Mouse (Mus musculus) layer of hippocampus, postnatal 36 days (tissue): ENCODE data around the gene Maco1. TPM values are rescaled to one million over a fixed set of nuclear protein-coding genes. Genes with fewer than 3 reads are reported as not detected.
A peak's percentile ranks its signal among the peaks of the same experiment; 100 is the strongest.
"Not testable (repeated sequence)": the region's sequence is repeated elsewhere in the genome, so short reads cannot be mapped to it uniquely, and the experiment has no call there.

ENCODE experiments used
- DNase-seq, 2 experiments: peaks; one replicate each; pipeline ENCODE4 v3.0.0; 2022
- total RNA-seq, 2 experiments: library from RNA; stranded (reverse); gene quantifications; 2 replicates each; pipeline ENCODE4 v1.2.3; 2021

Gene Maco1
- total RNA-seq, 2 experiments from 2014 or later = 43.2 to 44.8 TPM

DNA sequence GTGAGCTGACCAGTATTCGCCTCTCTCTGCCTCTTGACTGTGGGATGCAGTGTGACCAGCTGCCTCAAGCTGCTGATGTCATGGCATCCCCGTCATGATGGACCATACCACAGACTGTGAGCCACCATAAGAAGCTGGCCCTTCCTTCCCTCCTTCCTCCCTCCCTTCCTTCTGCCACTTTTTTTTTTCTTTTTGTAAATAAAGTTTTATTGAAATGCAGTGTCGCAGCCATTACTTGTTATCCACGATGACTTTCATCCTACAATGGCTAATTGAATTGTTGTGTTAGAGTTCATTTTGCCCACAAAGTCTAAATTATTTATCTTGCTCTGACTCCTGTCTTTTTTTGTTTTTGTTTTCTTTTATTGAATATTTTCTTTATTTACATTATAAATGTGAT lies 5.3 kb upstream of the Maco1 start:
- DNase-seq = no peak

DNA sequence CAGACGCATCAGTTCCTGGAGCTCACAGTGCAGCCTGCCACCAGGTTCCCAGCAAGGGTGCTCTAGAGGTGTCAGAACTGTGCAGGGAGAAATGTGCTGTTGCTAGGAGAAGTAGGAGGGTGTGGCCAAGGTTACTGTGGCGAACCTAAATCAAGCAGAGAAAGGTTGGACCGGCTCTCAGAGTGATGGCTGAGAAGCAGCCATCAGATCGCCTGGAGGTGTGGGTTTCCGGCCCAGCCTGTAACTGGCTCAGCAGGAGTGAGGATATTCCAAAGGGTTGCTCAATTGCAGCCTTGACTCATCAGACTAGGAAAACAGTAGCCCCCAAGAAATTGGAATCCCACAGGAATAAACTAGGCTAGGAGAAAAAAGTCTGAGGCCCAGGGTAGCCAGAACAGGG lies 3.4 kb upstream of the Maco1 start:
- DNase-seq = no peak

DNA sequence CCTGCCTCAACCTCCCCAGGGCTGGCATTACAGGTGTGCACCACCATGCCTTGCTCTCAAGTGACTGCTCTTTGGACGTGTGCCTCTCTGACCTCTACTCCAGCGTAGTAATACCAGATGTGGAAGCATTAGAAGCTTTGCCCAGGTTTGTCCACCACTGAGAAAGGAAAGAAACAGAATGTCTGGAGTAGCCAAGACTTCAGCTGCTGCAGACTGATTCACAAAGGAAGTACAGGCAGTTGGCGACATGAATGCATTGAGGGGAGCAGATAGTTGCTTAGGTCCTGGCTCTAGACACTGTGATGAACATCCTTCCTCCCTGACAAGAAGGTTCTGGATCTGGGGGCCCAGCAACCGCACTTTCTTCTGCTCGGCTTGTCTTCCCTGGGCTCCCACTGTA lies 2.9 kb upstream of the Maco1 start:
- DNase-seq = no peak

DNA sequence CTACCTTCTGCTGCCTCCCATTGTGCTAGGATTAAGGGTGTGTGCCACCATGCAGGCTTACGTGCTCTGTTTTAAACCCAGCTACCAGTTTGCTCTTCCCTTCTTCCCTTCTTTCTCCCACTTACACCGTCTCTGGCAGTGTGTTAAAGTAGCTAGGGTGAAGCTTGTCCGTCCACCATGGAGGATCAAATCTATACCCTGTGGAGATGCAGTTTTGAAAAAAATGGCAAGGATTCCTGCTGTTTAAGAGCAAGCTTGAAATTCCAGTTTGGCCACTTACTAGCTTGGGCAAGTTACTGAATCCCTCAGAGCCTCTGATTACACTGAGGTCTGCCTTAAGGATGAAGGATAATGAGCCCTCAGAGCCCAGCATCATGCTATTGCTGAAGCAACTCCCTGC lies 2.2 kb upstream of the Maco1 start:
- DNase-seq = no peak

DNA sequence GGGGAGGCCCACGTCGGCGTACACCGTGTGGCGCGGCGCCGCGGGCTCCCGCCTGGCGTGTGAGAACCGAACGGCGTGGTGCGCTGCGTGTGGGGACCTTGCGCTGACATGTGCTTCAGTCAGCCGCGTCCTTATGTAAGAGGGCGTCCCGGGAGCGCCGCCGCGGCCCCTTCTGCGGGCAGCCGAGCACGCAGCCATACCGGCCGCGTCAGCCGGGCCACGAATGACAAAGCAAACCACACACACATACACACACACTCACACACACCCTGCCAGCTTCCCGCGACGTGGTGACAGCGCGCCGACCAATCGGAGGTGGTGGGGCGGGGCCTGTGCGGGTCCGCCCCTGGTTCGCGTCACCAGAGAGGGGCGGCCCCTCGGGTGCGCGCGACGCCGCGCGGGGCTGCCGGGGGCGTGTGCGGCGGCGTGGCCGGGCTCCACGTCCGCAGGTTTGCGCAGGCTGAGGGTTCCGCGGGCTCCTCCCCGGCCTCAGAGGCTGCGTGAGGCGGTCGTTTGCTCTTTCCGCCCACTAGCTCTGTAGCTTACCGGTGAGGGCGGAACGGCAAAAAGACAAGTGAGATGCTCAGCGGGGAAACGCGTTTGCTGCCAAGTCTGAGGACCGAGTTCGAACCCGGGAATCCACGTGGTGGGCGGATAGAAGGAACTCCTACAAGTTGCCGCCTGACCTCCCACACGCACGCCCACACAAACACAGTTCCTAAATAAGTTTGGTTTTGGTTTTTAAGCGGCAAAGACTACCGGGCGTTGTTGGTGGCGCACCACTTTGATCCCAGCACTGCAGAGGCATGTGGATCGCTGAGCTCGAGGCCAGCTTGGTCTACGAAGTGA lies 716 bp upstream of the Maco1 start:
- DNase-seq = peak; percentile 95

DNA sequence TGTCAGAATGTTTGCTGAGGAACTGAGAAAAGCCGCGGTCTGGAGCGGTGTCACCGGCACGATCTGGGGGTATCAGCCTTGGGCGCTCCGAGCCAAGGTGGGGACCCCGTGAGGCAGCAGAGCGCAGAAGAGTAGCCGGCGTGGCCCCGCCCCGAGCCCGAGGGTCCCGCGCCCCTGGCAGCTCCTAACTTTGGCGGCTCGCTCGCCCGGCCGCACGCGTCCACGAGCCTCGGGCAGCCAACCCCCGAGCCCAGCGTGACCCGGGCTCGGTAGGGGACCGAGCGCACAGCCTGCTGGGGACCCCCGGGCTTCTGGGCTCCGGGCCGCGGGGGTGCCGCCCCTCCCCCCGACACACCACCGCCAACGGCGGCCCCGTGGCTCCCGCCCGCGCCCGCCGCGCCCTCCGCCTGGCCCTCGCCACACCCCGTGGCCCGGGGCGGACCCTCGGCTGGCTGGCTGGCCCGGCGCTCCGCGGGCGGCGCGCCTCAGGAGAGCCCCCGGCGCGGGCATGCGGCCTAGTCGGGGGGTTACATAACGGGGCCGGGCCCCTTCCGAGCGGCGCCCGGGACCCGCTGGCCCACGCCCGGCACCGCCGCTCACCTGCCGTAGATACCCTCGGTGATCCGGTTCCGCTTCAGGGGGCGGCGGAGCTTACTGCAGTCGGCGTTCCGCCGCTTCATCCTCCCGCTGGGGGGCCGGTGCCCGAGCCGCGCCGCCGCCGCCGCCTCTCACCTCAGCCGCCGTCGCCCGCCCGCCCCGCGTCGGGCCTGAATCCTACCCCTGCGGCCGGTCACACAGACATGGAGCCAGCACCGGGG lies 498 bp downstream of the Maco1 start:
- DNase-seq = peak in 1 of 2 experiments; percentile 8

DNA sequence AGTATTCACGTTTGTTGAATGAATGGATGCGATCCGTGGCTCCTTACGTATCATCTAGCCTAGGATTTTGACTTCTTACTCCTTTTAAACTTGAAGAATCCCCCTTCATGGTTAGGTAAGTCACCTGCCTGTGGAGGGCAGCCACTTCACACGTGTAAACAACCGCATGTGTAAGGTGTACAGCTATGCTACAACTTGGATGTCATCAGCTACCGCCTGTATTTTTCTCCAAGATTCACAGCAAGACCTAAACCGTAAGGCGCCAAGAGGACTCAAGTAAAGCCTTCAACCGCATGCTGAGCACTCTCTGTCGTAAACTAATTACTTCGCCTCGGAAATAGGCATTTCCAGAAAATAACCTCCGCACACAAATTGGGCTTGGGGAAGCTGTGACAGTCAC lies 1.3 kb downstream of the Maco1 start:
- no peak for DNase-seq

DNA sequence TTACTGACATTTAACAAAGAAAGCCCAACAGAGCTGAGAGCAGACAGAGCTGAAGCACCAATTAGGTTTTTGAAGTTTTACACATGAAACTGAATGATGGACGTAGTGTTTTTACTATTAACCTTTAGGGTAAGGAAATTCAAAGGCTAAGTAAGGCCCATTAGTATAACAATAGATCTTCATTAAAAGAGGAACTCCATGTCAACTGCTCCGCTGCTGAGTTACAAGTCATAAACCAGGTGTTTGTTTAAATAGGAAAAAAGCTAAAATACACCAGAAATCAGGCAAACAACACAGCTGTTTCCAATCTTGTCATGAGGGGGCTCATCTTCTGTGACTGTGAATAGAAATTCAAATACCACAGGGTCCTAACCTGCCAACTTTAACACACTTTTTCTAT lies 1.9 kb downstream of the Maco1 start:
- DNase-seq = no peak

DNA sequence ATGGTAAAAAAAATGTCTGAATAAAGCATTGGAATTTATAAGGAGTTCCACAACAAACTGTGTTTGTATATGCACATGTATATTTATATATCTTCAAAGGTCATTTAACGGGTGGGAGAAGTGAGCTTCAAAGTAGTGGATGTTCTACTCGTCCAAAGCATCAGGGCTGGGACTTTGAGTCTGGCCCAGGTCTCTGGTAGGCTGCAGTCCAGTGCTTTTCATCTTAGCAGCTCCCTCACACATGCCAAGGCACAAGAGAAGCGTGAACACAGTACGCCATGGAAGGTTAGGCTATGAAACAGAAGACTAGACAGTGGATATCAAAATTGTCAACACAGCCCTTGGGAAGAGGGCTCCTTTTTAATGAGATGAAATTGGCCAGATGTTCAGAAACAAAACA lies 2.6 kb downstream of the Maco1 start:
- no peak for DNase-seq

DNA sequence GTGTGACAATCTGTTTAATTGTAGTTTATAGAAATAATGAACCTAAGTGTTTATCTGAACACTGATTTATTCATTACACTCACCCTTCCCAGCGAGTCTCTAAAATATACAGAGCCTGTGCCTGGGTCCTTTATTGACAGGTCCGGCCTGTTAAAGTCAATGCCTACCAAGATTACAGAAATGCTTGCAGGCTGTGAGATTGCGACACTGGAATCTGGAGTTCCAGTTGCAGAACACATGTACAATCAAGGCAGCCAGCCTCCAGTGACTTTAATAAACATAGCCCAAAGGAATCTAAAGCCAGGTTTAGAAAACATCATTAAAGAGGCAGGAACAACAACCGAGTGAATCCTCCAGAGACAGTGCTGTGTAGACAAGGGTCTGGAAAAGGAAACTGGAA lies 5.6 kb downstream of the Maco1 start:
- no peak for DNase-seq

DNA sequence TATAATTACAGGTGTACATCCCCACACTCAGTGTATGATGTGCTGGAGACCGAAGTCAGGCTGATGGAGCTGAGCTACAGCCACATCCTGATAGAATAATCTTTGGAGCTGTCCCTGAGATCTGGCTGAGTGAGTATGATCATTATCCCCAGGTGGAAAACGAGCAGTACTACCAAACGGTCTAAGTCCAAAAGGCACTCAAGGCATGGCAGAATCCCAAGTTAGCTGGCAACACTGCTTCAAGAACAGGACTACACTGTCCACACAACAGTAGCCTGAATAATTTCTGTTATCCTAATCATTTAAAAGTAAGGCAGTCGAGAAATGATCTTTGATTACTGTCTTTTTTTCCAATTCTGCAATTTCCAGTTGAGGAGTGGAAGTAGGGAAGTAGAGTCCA lies 9.6 kb downstream of the Maco1 start:
- no peak for DNase-seq

DNA sequence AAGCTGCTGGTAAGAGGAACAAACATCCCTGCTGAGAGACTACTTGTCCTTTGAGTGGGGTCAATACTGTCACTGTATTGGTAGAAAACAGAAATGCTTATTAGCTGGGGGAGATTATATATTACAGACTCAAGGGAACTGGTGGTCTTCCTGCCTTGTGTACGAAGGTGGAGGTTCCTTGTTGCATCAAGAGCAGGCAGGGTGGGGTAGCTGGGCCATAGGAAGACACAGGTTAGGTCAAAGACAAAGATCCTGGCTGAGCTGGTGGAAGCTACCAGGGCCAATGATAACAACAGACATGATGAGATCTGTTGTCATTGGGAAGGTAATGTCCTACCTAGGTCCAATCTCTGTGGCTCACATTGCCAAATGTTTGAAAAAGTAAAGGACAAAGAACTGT lies 12.9 kb downstream of the Maco1 start:
- DNase-seq = no peak

DNA sequence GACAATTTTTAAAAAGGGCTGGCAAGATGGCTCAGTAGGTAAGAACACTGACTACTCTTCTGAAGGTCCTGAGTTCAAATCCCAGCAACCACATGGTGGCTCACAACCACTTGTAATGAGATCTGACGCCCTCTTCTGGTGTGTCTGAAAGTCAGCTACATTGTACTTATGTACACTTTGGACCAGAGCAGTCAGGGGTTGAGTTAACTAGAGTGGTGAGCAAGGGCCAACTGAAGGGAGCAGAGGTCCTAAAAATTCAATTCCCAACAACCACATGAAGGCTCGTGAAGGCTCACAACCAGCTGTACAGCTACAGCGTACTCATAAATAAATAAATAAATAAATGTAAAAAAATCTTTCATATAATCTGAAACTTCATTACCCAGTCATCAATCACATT lies 14.4 kb downstream of the Maco1 start:
- DNase-seq = not testable (repeated sequence)

DNA sequence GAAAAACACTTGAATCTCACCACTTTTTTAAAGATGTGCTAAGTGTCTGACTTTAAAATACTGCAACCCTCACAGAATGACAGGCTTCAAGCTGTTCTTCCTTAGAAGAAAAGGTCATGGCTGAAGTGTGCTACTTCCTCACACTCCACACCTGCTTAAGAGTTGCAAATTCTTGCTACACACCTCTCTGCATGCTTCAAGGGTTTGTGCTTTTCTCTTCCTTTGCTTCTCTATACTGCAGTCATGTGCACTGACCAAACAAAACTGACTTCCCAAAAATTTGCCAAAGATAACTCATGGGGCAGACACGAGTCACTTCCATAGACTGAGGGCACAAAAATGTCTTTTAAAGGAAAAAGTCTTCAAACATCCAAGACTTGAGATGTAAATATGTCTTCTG lies 14.9 kb downstream of the Maco1 start:
- no peak for DNase-seq

DNA sequence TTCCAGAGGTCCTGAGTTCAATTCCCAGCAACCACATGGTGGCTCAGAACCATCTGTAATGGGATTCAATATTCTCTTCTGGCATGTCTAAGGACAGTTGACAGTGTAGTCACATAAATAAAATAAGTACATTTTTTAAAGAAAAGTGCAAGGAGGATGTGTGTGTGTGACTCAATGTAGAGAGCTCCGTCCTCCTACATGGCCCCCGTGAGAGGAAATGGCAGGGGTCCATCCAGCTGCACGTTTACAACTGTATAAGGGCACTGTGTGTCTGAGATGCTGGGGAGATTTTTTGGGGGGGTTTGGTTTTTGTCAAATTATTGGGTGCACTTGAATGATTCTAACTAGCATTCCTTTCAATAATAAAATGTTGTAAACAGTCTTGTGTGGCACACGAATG lies 17.7 kb downstream of the Maco1 start:
- no peak for DNase-seq

DNA sequence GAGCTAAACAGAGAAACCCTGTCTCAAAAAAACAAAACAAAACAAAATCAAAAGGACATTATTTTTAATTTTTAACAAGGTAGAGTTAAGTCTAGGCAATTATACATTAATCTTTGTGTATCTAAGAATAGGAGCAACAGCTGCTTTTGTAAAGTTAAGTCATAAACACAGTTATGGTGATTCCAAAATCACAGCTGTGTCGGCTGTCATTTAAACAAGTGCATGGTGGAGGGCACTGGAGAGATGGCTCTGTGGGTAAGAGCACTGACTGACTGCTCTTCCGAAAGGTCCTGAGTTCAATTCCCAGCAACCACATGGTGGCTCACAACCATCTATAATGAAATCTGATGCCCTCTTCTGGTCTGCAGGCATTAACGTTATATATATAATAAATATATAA lies 21.2 kb downstream of the Maco1 start:
- no peak for DNase-seq

DNA sequence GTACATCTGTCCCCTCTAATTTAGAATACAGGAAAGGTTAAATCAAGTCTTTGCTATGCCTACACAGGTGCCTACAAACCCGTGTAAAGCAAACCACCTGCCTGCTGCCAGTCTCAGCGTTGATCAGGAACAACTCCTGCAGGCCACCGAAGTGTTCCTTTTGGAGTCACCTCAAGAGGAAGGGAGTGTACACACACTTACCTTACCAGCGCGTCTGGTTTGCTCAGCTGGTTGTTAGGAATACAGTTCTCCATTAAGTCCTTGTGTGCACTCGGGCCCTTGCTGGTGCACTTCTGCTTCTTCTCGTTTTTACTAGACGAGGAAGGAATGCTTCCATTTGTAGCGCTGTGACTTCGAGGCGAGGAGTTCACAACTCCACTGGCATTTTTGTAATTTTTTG lies 25.3 kb downstream of the Maco1 start:
- DNase-seq = no peak

DNA sequence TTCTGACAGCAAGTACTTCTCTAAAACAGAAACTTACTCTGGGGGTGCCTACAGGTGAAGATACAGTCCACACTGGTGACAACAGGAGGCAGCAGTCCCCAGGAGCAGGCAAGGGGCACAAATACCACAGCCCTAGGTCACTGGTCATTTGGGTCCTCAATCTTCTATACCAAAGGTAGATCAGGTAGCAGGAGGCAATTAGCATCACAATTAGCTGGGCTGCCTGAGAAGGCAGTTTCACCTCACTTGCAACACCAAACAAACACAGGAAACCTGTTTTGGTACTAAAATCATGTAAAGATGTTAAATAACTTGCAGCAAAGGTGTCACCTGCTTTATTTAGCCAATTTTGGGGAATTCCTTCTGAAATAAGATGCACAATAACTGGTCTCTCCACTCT lies 26.8 kb downstream of the Maco1 start:
- no peak for DNase-seq

DNA sequence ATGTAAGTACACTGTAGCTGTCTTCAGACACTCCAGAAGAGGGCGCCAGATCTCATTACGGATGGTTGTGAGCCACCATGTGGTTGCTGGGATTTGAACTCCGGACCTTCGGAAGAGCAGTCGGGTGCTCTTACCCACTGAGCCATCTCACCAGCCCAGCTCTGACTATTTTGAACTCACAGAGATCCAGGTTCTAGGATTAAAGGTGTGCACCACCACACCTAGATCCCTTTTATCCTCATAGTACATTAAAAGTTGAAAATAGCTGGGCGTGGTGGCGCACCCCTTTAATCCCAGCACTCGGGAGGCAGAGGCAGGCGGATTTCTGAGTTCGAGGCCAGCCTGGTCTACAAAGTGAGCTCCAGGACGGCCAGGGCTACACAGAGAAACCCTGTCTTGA lies 27.3 kb downstream of the Maco1 start:
- DNase-seq = not testable (repeated sequence)

DNA sequence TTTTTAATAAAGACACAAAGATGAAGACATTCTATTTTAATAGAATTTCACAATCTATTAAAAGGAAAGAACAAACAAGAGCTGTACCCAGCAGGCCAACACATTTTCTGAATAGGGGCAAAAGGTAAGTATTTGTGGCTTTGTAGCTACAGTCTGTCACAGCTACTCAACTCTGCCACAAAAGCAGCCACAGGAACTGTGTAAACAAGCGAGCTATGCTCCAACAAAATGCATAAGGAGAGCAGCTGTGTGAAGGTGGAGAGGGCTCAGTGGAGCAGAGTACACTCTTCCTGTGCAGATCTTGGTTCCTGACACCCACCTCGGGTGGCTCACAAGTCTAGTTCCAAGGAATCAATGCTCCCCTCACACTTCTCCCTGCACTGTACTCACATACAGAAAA lies 29.6 kb downstream of the Maco1 start:
- no peak for DNase-seq

DNA sequence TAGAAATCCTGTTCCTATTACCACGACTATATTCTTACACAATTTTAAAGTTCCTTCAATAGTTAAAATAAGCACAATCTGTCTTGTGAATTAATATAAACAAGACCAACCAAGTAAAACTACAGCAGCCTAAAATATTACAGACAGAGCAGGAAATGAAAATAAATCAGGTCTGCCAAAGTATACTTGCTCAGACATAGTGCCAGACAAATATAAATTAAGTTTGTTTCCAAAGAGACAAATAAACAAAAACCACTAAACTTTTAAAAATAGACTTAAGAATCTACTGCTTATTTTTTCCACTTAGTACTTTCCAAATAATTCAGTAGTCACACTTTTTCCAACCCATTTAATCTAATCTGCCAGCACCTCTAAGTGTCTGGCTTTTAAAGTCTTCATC lies 32.1 kb downstream of the Maco1 start:
- no peak for DNase-seq

DNA sequence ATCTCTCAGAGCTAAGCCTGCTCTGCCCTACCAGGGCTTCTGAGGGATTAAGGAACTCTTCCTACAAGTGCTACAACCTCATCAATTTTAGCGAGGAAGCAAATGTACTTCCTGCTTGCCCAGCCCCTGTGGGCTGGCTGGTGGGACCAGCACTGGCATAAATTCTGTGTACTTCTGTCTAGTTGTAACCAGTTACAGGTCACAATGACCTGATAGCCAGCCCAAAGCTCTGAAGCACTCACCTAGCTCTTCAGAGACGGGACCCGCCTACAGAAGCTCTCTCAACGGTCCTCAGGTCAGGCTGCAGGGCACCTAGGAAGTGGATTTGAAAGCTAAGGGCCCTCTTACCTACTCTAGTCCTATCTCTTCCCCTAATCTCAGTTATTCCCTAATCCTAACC lies 35.4 kb downstream of the Maco1 start:
- no peak for DNase-seq

DNA sequence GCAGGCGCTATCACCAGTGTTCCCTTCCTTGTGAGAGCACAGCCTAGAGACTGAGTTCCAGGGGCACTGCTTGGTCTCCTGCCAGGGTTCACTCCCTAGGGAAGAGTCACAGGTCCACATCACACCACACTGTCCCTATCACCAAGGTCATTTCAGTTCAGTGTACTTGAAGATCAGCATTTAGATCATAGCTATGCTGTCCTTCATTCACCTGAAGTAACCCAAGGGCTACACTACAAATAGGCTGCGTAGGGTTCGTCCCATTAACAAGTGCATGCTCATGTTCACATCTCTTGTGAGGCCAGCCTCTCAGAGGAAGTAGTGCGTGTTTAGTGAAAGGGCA lies 38.9 kb downstream of the Maco1 start:
- DNase-seq = no peak
